Mouse (Mus musculus): ENCODE measurements at regions not wholly inside any gene's neighbourhood (a gene's known extent, or its start where the extent isn't known, plus 50 kb on each side); places are given as distances from the start of the nearest gene placed in this dataset.

DNA sequence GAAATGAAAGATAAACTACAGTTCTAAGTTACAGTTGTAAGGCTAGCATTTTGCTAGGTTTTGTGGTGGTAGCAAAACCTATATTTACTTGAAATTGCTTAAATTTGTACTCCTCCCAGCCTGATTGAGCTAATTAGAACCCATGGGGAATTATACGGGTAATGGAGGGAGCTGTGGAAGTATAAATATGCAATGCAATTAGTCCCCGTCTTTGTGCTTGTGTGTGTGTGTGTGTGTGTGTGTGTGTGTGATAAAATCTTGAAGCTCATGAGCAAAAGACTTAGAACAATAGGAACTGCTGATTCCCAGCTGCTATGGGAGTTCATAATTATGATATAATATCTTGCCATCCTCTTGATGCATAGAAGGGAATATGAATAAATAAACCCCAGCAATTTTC is 321.7 kb upstream of the Thsd7b start:
- no peak for DNase-seq

DNA sequence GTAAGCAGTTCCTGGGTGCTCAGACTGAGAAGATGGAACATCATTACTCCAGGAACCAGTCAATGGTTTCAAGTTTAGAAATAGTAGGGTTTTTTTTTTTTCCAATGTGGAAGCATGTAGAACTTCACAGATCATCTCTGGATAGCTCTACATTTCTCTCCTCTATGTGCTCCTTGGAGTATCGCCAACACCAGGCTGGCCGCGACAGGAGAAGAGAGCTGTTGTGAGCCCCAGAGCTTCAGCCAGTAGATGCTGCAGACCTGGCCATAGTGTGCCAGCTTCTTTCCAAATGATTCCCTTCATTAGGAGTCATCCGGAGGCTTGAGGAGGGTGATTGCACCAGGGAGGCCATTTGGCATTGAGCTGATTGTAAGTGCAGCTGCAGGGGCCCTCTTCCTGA is 322.6 kb upstream of the Thsd7b start:
- no peak for DNase-seq

- no peak for DNase-seq
These were observed 322.7 kb upstream of the Cxcr4 start for GRCm38 (mm10) chr1:128914811-128915210.

DNA sequence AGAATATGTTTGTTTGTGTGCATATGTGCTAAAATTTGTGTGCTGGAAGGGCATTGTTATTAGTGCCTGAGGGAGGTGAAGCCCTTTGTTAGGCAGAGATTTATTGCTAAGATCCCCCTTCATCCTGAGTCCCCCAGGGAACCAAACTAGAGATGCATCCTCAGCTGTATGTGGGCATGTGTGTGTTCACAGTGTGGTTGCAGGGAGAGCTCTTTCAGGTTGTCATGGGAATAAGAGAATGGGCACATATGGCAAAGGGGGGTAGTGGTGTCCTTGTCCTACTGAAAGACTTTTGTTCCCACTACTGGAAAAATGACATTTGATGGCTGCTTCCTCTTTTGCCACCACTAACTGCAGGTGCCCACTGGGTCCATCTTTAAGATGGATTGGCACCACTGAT is 320.4 kb upstream of the Cxcr4 start:
- no peak for DNase-seq

DNA sequence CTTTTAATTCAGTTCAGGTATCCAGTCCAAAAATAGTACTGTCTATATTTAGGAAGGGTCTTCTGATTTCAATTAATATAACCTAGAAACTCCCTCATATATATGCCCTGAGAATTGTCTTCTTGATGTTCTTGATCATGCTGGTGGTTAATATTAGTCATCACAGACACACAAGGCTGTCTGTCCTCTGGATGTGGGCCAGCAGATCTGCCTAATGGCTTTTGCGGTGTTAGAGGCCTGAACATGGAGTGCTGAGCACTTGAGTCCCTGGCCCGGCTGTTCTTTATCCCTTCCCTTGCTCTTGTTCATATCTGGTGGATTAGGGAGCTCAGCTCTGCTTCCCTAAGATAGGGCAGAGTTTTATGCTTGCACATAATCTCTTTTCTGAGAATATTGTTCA is 315.5 kb upstream of the Cxcr4 start:
- DNase-seq: no peak

DNA sequence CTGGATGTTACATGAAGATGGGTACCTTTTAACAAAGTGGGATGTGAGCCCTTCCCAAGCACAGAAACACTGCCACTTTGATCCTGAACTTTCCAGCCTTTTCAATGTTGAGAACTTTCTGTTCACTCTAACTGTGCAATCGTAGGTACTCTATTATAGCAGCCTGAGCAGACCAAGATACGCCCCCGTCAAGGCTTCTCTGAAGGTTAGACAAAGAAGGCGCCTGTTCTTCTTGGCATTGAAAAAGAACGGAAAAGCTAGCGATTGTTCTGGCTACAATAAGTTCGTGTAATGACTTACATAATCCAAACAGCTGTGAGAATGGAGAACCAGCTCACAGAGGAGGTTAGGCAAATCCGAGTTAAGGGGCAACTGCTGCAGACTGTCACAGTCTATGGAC is 305.9 kb upstream of the Cxcr4 start:
- no peak for DNase-seq

DNA sequence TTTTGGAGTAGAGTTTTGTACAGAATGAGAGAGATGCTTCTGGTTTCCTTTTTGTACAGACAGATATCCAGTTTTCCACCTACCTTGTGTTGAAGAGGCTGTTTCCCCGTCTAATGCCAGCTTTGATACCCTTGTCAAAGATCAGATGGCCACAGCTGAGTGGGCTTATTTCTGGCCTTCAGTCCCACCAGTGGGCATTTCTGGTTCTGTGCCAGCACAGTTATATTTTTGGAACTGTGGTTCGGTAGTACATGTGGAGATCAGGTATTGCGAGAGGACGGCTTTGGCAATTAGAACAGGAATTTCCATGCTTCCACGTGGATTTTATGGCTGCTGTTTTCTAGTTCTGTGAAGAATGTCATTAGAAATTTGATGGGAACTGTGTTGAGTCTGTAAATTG is 302.5 kb upstream of the Cxcr4 start:
- no peak for DNase-seq

DNA sequence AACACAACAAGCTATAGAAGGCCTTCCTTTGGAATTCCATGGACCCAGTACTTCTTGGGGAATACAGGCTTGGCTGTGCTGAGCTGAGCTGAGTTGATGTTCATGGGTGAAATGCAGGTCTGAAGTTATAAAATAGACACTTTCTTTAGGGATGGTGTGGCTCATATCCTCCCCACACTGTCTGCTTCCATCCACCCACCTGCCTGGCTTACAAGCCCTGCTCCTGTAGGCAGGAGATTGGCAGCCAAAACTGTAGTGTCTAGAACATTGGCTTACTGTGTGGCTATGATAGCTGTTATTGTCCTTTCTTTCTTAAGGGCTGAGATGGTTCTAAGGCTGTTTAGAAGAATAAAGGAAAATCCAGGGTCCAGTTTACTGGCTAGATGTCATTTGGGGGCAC is 286.2 kb upstream of the Cxcr4 start:
- no peak for DNase-seq

DNA sequence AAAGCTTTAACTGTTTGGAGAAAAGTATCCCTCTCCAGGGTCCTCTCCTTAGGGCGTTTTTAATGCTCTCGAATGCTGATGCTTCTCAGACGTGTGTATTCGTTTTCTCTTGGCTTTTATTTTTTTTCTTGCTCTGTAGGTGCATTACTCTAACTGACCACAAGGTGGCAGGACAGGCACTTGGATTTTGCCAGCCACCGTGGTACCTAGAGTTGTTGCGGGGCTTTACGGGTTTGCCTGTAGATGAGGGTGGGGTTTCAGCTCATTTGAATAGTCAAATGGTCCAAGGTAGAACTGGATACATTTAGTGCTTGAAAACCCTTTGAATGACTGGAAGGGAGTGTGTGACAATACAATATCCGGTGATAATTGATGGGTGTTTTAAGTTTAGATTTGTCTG is 283.2 kb upstream of the Cxcr4 start:
- DNase-seq: no peak

- no peak for DNase-seq
These were observed 282.1 kb upstream of the Cxcr4 start for GRCm38 (mm10) chr1:128874190-128874589.

- DNase-seq: no peak
These were observed 276.7 kb upstream of the Cxcr4 start for GRCm38 (mm10) chr1:128868761-128869160.

GRCm38 (mm10) chr1:128860537-128860936 is 268.4 kb upstream of the Cxcr4 start:
- DNase-seq: no peak

DNA sequence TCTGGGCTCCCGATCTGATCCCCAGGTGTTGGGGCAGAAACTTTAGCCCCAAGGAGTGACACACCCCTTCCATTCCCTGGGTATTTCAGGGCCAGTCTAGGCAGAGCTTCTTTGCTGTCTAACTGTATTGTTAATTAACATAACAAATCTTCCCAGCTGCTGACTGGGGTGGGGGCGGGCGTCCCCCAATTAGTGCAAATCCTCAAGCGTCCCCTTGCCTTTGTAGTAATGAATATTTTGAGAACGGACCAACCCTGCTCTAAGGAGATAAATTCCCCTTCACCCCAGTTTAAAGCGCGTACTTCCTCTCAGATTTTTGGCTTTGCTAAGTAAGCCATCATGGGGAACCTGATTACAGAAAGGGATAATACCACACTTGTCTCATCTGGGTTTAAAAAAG is 268.0 kb upstream of the Cxcr4 start:
- DNase-seq: no peak

DNA sequence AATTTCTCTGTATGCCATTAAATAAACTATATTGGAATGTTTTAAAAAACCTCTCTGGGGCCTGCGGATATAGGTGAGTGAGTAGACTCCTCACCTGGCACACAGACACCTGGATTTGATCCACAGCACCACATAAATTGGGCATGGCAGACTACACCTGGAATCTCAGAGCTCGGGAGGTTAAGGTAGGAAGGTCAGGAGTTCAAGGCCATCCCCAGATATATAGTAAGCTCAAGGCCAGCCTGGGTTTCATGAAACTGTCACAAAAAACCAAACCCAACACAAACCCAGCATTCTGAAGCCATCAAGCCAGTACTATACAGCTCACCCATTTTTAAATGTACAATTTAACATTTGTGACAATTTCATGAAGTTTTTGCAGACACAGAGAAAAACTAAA is 266.6 kb upstream of the Cxcr4 start:
- no peak for DNase-seq

DNA sequence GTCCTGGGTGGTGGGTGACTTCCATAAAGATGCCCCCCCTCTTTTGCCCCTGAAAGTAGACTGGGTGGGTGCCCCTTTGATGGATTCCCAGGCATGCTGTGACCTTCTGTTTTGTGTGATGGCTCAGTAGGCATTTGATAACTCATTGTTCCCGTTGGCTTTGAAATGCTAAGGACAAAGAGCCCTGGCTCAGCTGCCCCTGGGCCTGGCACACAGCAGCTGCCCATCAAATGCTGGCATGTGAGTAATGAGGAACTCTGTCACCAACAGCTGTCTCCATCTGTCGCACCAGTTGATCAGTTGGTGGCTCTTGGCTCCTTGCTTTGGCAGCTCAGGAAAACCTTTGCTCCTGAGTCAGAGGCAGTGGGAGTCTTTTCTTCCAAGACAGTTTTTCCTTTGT is 264.8 kb upstream of the Cxcr4 start:
- DNase-seq: no peak

DNA sequence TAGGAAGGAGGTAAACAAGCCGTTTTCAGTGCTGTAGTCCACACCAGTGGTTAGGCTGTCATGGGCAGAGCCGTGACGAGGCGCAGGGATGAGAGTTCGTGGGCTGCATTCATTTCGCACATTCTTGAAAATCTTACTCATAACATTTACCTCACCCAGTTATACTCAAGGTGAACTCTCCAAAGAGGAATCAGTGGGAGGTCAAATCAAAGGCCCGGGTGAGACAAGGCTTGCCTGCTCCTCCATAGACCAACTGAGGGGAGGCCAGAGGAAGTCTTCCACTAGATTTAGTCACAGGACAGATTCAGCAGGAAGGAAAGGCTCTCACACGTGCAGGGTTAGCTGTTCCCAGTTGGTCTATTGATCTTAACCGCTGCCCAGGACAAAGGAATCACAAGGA is 262.6 kb upstream of the Cxcr4 start:
- DNase-seq: no peak

DNA sequence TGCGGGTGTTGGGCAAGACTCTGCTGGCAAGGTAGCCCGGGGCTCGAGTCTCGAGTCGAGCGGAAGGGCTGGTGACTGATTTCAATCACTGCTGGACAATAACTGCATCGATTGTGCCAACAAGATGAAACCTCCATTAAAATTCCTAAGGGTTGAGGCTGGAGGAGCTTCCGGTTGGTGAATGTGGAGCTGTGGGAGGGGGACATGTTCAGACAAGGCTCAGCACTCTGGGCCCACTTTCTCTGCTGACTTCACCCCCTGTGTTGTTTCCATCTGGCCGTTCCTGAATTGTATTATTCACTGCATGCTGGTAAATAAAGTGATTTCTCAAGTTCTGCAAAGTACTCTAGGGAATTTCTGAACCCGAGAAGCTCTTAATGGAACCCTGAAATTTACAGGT is 261.2 kb upstream of the Cxcr4 start:
- DNase-seq: no peak

- no peak for DNase-seq
These were observed 245.3 kb upstream of the Cxcr4 start for GRCm38 (mm10) chr1:128837361-128837760.

- DNase-seq: no peak
These were observed 243.4 kb upstream of the Cxcr4 start for GRCm38 (mm10) chr1:128835510-128835909.

DNA sequence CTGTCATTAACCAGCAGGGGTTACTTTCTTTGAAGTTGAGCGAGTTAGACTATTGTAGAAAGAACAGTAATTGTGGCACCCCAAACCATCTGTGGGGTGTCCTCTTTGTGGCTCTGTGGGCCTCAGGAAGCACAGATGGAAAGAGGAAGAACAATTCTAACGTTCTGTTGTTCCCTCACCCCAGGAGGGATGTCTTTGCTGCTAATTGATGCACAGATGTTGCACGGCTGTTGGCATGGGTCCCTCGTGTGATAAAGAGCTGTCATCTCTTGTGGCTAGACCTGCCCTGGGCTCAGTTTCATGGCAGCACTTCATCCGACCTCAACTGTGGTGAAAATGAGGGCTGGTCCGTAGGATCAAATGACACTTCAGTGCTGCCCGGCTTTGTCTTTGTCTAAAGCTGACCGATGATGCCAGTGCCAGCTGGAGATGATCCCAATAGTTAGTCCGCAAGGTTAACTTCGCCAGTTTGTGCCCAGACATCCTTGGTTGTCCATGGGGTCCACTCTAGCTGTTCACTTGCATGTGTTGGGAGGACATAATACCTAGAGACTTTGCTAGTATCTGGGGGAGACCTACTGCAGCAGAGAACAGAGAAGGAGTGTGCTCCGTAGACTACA is 241.1 kb upstream of the Cxcr4 start:
- DNase-seq: no peak

GRCm38 (mm10) chr1:128832201-128832883 is 240.2 kb upstream of the Cxcr4 start:
- DNase-seq: peak; percentile 18

DNA sequence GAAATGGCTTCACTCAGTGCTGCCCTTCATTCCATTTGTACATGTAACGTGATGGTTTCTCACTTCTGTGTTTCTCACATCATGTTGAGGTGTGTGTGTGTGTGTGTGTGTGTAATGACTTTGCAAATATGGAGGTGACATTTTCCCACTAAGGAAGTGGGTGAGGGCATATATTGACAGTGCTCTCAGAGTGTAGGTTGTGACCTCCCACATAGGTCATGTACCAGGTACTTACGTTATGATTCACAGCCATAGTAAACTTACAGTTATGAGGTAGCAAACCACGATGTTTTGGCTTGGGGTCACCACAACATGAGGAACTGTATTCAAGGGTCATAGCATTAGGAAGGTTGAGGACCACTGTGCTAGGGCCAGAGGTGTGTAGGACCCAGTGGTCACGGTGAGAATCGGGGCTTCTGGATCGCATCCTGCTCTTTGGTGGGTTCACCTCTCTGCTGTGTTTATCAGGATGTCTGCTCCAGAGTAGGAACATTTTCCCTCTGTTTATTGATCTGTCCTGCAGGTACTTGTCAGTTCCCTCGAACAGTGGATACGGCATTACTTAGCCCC is 238.7 kb upstream of the Cxcr4 start:
- DNase-seq: no peak

GRCm38 (mm10) chr1:128829536-128829935 is 237.4 kb upstream of the Cxcr4 start:
- DNase-seq: no peak

DNA sequence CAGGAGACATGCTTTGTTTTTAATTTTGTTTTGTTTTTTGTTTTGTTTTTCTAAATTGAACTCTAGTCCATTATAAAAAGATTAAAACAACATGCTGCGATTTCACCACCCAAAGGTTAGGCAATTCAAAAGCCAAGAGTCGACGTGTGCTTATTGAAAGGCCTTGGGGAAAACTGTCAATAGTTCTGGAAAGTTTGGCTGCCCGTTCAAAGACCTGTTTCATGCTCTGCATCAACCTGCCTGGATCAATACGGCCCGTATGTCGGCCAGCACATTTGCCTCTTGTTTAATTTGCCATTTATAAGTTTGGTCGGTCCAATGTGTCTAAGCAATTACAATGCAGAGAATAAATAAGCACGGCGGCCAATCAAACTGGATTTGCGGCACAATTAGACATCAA is 234.3 kb upstream of the Cxcr4 start:
- no peak for DNase-seq

Data from cerebellum, adult 11-12 months (tissue).